Mouse (Mus musculus) olfactory bulb, adult 2 months (tissue): ENCODE results near the gene Aanat.

Experiments used
- CTCF ChIP-seq: fragments of 200-500 bp; IDR thresholded peaks from 2 replicates; pipeline ENCODE4 v1.5.1; 2012; ENCODE audit warnings: low read depth, mild to moderate bottlenecking, low read length, moderate library complexity; ENCODE audit not compliant: insufficient read depth
- POLR2A ChIP-seq: fragments of 200-500 bp; IDR thresholded peaks from 2 replicates; pipeline ENCODE4 v1.6.1; 2012; ENCODE audit warnings: mild to moderate bottlenecking, low read depth, low read length, moderate library complexity; ENCODE audit not compliant: insufficient read depth

DNA sequence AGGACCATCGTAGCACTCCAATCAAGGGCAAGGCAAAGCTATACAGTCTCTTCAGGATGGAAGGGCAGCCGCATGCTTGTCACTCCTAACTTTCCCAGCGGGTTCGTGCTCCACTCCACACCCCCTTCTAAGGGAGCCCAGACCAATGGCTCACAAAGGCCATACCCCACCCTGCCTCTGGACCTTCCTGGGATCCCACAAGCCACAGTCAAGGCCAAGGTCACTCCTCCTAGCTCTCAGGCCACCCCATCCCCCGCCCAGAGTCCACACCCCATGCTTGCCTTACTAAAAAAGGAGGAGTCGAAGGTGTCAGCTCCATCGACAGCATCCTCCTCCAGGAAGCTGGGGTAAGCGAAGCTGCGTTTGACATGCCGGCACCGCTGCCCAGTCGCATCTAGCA lies 17.9 kb downstream of the Aanat start:
- TF ChIP-seq CTCF (no peak), POLR2A (no peak)
